Mouse (Mus musculus): ENCODE data around the gene Tyw1. TPM values are rescaled to one million over a fixed set of nuclear protein-coding genes. Genes with fewer than 3 reads are reported as not detected.

The Tyw1 gene
- polyA plus RNA-seq, 1 experiment from 2014 or later = 27.1 TPM

GRCm38 (mm10) chr5:130328366-130328765, 72.9 kb downstream of the Tyw1 start:
- Histone ChIP-seq H3K4me3 (no peak overlapping the region), H3K27me3 (no peaks in the 10 kb centered on the region), H3K9me3 (replicated peaks) (peaks cover 6% of the 10 kb centered on the region), H3K36me3 (peaks cover 32% of the 10 kb centered on the region), H3K4me1 (no peaks in the 10 kb centered on the region), H3K4me2 (replicated peaks) (no peak overlapping the region), H3K27ac (no peak overlapping the region), H3K9ac (no peak overlapping the region)
- WGBS = 91% methylated on average over 9 of the region's 9 CpGs
- no peak for ATAC-seq (ENCODE audit: low FRiP score)

GRCm38 (mm10) chr5:130329889-130330288, 74.5 kb downstream of the Tyw1 start:
- no peak for ATAC-seq (ENCODE audit: low FRiP score)
- Histone ChIP-seq H3K9ac (no peak overlapping the region), H3K4me3 (no peak overlapping the region), H3K9me3 (replicated peaks) (no peaks in the 10 kb centered on the region), H3K4me2 (replicated peaks) (no peak overlapping the region), H3K4me1 (no peaks in the 10 kb centered on the region), H3K27me3 (no peaks in the 10 kb centered on the region), H3K36me3 (peaks cover 25% of the 10 kb centered on the region), H3K27ac (no peak overlapping the region)
- 76% methylated on average over 2 of the region's 2 CpGs for WGBS

GRCm38 (mm10) chr5:130330801-130331200, 75.4 kb downstream of the Tyw1 start:
- Histone ChIP-seq H3K36me3 (peaks cover 27% of the 10 kb centered on the region), H3K27ac (no peak overlapping the region), H3K4me1 (no peaks in the 10 kb centered on the region), H3K27me3 (no peaks in the 10 kb centered on the region), H3K9ac (no peak overlapping the region), H3K4me3 (no peak overlapping the region), H3K4me2 (replicated peaks) (no peak overlapping the region), H3K9me3 (replicated peaks) (no peaks in the 10 kb centered on the region)
- 90% methylated on average over 4 of the region's 4 CpGs for WGBS
- no peak for ATAC-seq (ENCODE audit: low FRiP score)

GRCm38 (mm10) chr5:130331206-130331605, 75.8 kb downstream of the Tyw1 start:
- peaks cover 24% of the 10 kb centered on the region for H3K36me3 ChIP-seq
- WGBS = 61% methylated on average over 4 of the region's 4 CpGs
- H3K27me3 ChIP-seq = no peaks in the 10 kb centered on the region
- no peak overlapping the region for H3K4me3 ChIP-seq
- H3K4me2 ChIP-seq (replicated peaks) = no peak overlapping the region
- ATAC-seq (ENCODE audit: low FRiP score) = no peak
- no peaks in the 10 kb centered on the region for H3K9me3 ChIP-seq (replicated peaks)
- no peaks in the 10 kb centered on the region for H3K4me1 ChIP-seq
- H3K27ac ChIP-seq = peak overlapping the region; percentile 44; the same call in 1 of the 2 replicates
- H3K9ac ChIP-seq = no peak overlapping the region

GRCm38 (mm10) chr5:130333566-130333965, 78.1 kb downstream of the Tyw1 start:
- no peak for ATAC-seq (ENCODE audit: low FRiP score)
- Histone ChIP-seq H3K4me3 (no peak overlapping the region), H3K9ac (no peak overlapping the region), H3K27ac (no peak overlapping the region), H3K27me3 (no peaks in the 10 kb centered on the region), H3K9me3 (replicated peaks) (no peaks in the 10 kb centered on the region), H3K36me3 (peaks cover 32% of the 10 kb centered on the region), H3K4me2 (replicated peaks) (no peak overlapping the region), H3K4me1 (no peaks in the 10 kb centered on the region)
- WGBS = 86% methylated on average over 7 of the region's 7 CpGs

- no peak overlapping the region for H3K4me3 ChIP-seq
- 93% methylated on average over 11 of the region's 11 CpGs for WGBS
Measured at GRCm38 (mm10) chr5:130333971-130334370, 78.6 kb downstream of the Tyw1 start.

GRCm38 (mm10) chr5:130335462-130335861, 80.0 kb downstream of the Tyw1 start:
- Histone ChIP-seq H3K27ac (no peak overlapping the region), H3K9ac (no peak overlapping the region), H3K9me3 (replicated peaks) (no peaks in the 10 kb centered on the region), H3K4me3 (no peak overlapping the region), H3K36me3 (peaks cover 30% of the 10 kb centered on the region), H3K4me2 (replicated peaks) (no peak overlapping the region), H3K4me1 (no peaks in the 10 kb centered on the region), H3K27me3 (no peaks in the 10 kb centered on the region)
- ATAC-seq (ENCODE audit: low FRiP score) = no peak
- over 99% methylated on average over 4 of the region's 4 CpGs for WGBS

More at GRCm38 (mm10) chr5:130333971-130334370, 78.6 kb downstream of the Tyw1 start:
- no peaks in the 10 kb centered on the region for H3K4me1 ChIP-seq
- H3K9ac ChIP-seq = no peak overlapping the region
- peaks cover 29% of the 10 kb centered on the region for H3K36me3 ChIP-seq
- H3K27ac ChIP-seq = no peak overlapping the region
- no peaks in the 10 kb centered on the region for H3K27me3 ChIP-seq
- no peak for ATAC-seq (ENCODE audit: low FRiP score)
- H3K4me2 ChIP-seq (replicated peaks) = no peak overlapping the region
- H3K9me3 ChIP-seq (replicated peaks) = no peaks in the 10 kb centered on the region

- H3K36me3 ChIP-seq = peaks cover 46% of the 10 kb centered on the region
- no peak for ATAC-seq (ENCODE audit: low FRiP score)
- no peak overlapping the region for H3K9ac ChIP-seq
- WGBS = 92% methylated on average over 15 of the region's 15 CpGs
- H3K9me3 ChIP-seq (replicated peaks) = no peaks in the 10 kb centered on the region
- H3K4me1 ChIP-seq = 0 out of 2 replicates have a peak, but pooled peaks cover 2% of the 10 kb centered on the region
- H3K4me3 ChIP-seq = no peak overlapping the region
- no peaks in the 10 kb centered on the region for H3K27me3 ChIP-seq
- H3K4me2 ChIP-seq (replicated peaks) = no peak overlapping the region
- no peak overlapping the region for H3K27ac ChIP-seq
Measured at GRCm38 (mm10) chr5:130340656-130341055, 85.2 kb downstream of the Tyw1 start.

- Histone ChIP-seq H3K4me2 (replicated peaks) (no peak overlapping the region), H3K27ac (no peak overlapping the region), H3K4me1 (0 out of 2 replicates have a peak, but pooled peaks cover 2% of the 10 kb centered on the region), H3K36me3 (peaks cover 31% of the 10 kb centered on the region), H3K9ac (no peak overlapping the region), H3K9me3 (replicated peaks) (no peaks in the 10 kb centered on the region; the same call in 1 of the 2 replicates), H3K4me3 (no peak overlapping the region), H3K27me3 (no peaks in the 10 kb centered on the region)
- ATAC-seq (ENCODE audit: low FRiP score) = no peak
- 93% methylated on average over 7 of the region's 7 CpGs for WGBS
Measured at GRCm38 (mm10) chr5:130344999-130345398, 89.6 kb downstream of the Tyw1 start.

- Histone ChIP-seq H3K27me3 (no peaks in the 10 kb centered on the region), H3K36me3 (peaks cover 23% of the 10 kb centered on the region), H3K4me2 (replicated peaks) (no peak overlapping the region), H3K9me3 (replicated peaks) (no peaks in the 10 kb centered on the region; the same call in 1 of the 2 replicates), H3K4me3 (no peak overlapping the region), H3K4me1 (0 out of 2 replicates have a peak, but pooled peaks cover 2% of the 10 kb centered on the region), H3K9ac (no peak overlapping the region), H3K27ac (no peak overlapping the region)
- WGBS = 89% methylated on average over 2 of the region's 2 CpGs
- ATAC-seq (ENCODE audit: low FRiP score) = no peak
Measured at GRCm38 (mm10) chr5:130345871-130346270, 90.5 kb downstream of the Tyw1 start.

- H3K27ac ChIP-seq = no peak overlapping the region
- H3K9ac ChIP-seq = no peak overlapping the region
- H3K4me1 ChIP-seq = no peaks in the 10 kb centered on the region
- 59% methylated on average over 7 of the region's 7 CpGs for WGBS
- H3K36me3 ChIP-seq = no peaks in the 10 kb centered on the region
- H3K27me3 ChIP-seq = no peaks in the 10 kb centered on the region
- no peaks in the 10 kb centered on the region for H3K9me3 ChIP-seq (replicated peaks)
- H3K4me3 ChIP-seq = no peak overlapping the region
- no peak for ATAC-seq (ENCODE audit: low FRiP score)
- no peak overlapping the region for H3K4me2 ChIP-seq (replicated peaks)
Measured at GRCm38 (mm10) chr5:130355223-130355622, 99.8 kb downstream of the Tyw1 start.

GRCm38 (mm10) chr5:130363111-130363510, 107.7 kb downstream of the Tyw1 start:
- WGBS = 62% methylated on average over 4 of the region's 4 CpGs
- Histone ChIP-seq H3K9me3 (replicated peaks) (no peaks in the 10 kb centered on the region), H3K27me3 (no peaks in the 10 kb centered on the region; the same call in 1 of the 2 replicates), H3K9ac (no peak overlapping the region), H3K4me2 (replicated peaks) (no peak overlapping the region), H3K4me1 (0 out of 2 replicates have a peak, but pooled peaks cover 2% of the 10 kb centered on the region), H3K27ac (no peak overlapping the region), H3K4me3 (no peak overlapping the region), H3K36me3 (no peaks in the 10 kb centered on the region)
- ATAC-seq (ENCODE audit: low FRiP score) = no peak

- H3K4me2 ChIP-seq (replicated peaks) = no peak overlapping the region
- H3K36me3 ChIP-seq = no peaks in the 10 kb centered on the region
- no peaks in the 10 kb centered on the region; the same call in 1 of the 2 replicates for H3K27me3 ChIP-seq
- 0 out of 2 replicates have a peak, but pooled peaks cover 2% of the 10 kb centered on the region for H3K4me1 ChIP-seq
- ATAC-seq (ENCODE audit: low FRiP score) = no peak
- WGBS = 50% methylated on average over 3 of the region's 3 CpGs
- no peak overlapping the region for H3K27ac ChIP-seq
- no peak overlapping the region for H3K9ac ChIP-seq
- no peaks in the 10 kb centered on the region for H3K9me3 ChIP-seq (replicated peaks)
- no peak overlapping the region for H3K4me3 ChIP-seq
Measured at GRCm38 (mm10) chr5:130363773-130364172, 108.4 kb downstream of the Tyw1 start.
